Mouse (Mus musculus): ENCODE data around the gene Krtap9-1.

DNA sequence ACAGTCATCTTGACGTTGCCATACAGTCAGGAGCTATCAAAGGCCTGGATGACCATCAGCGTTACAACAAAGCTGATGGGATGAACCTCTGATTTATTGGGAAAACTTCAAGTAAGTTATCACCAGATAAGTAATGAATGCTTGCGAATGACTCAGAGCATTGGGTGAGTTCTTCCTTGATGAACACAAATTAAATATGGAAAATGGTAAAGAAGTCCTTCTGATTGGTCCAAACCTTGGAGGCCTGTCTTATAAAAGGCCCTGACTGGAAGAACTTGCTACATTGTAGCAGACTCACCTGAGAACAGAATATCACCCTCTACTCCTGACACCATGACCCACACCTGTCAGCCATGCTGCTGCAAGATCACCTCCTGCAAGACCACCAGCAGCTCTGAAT is 41.3 kb downstream of the Krtap9-1 start, which contains the start of gene Gm11565:
- TF ChIP-seq POLR2A (IDR thresholded peaks at IDR 0.05; ENCODE audit: insufficient read length, low read depth) (no peak), MYOD1 (IDR thresholded peaks at IDR 0.05; ENCODE audit: control insufficient read depth in 1 of 3, insufficient read length in 2 of 3, low read depth in 2 of 3) (no peak), E2F4 (IDR thresholded peaks at IDR 0.05; ENCODE audit: insufficient read depth) (no peak), CEBPB (IDR thresholded peaks at IDR 0.05; ENCODE audit: insufficient read depth, poor library complexity, severe bottlenecking) (no peak), TCF12 (IDR thresholded peaks at IDR 0.05; ENCODE audit: insufficient read depth, poor library complexity, severe bottlenecking) (no peak), POLR2AphosphoS2 (IDR thresholded peaks at IDR 0.05; ENCODE audit: insufficient read length, low read depth) (no peak), USF1 (IDR thresholded peaks at IDR 0.05; ENCODE audit: low read depth) (no peak), MAX (IDR thresholded peaks at IDR 0.05; ENCODE audit: low read depth) (no peak), MYOG (IDR thresholded peaks at IDR 0.05; ENCODE audit: control insufficient read depth in 1 of 3, insufficient read depth in 1 of 3, insufficient read length in 2 of 3, low read depth in 2 of 3) (no peak), SRF (IDR thresholded peaks at IDR 0.05; ENCODE audit: control insufficient read depth, insufficient read length, low read depth) (no peak)

Data from myocyte (in vitro differentiated cells).